Mouse (Mus musculus): ENCODE data around the gene Il20rb.

DNA sequence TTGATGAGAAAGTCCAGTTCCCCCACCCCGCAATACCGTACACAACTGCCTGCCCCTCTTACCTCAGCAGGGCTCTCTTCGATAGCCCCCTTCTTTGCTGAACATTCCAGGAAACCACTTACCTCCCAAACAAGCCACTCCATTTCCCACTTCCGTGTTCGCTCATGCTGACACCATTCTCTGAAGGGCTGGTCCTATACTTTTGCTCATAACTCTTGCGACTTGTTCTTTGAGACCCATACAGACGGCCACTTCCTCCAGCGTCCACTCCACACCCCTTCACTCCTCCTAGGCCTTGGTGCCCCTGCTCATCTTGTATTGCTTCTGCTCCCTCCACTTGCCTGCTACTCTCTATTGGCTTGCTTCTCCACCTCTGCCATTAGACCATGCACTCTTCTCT lies 67.5 kb downstream of the Il20rb start:
- no peak for TF ChIP-seq JUND (IDR thresholded peaks at IDR 0.05; ENCODE audit: low read depth, low read length)
- no peak for TF ChIP-seq CHD1 (IDR thresholded peaks at IDR 0.05; ENCODE audit: low read depth, low read length)
- no peak for TF ChIP-seq CTCF (IDR thresholded peaks at IDR 0.05 in 2 of 3, conservative IDR thresholded peaks at IDR 0.05 in 1 of 3; ENCODE audit: control insufficient read depth in 1 of 3, insufficient read depth in 1 of 3, low read depth in 2 of 3, low read length in 3 of 3, poor library complexity in 1 of 3, severe bottlenecking in 1 of 3)
- no peak for TF ChIP-seq POLR2A (IDR thresholded peaks at IDR 0.05; ENCODE audit: control insufficient read depth in 1 of 2, insufficient read depth in 1 of 2, low read depth in 1 of 2, low read length in 2 of 2, poor library complexity in 1 of 2)
- TF ChIP-seq MEF2A (IDR thresholded peaks at IDR 0.05; ENCODE audit: extremely low read depth, insufficient replicate concordance, low read depth, low read length, poor library complexity, severe bottlenecking) = no peak

Data from MEL (cell line).